Mouse (Mus musculus) left cerebral cortex, postnatal 10 days (tissue): Measurements from ENCODE around the gene Zbtb26. TPM values are rescaled to one million over a fixed set of nuclear protein-coding genes. Genes with fewer than 3 reads are reported as not detected.

Source experiments
- DNase-seq, 2 experiments: peaks; one replicate each; pipeline ENCODE4 v3.0.0; 2021 to 2022; ENCODE audit warnings: low spot score in 2 of 2, mixed read lengths in 1 of 2; ENCODE audit errors: extremely low spot score in 1 of 2
- intact Hi-C: fragments of 180-260 bp; cut with DNase I; formaldehyde crosslinking; loops from one replicate; pipeline ENCODE4 v1.15.1; 2025
- total RNA-seq, 2 experiments: library from RNA; stranded (reverse); gene quantifications; 2 replicates each; pipeline ENCODE4 v1.2.3; 2021

Zbtb26 gene
- total RNA-seq, 2 experiments from 2014 or later = 8.0 to 8.7 TPM

- intact Hi-C loops = no loop called here
- no peak for DNase-seq
Observed at GRCm38 (mm10) chr2:37382921-37383320, 60.0 kb downstream of the Zbtb26 start.

Other genes starting within 250 kb of the Zbtb26 start
- not detected for gene Olfr366, start 231.6 kb downstream of the Zbtb26 start, total RNA-seq
- not detected for gene Olfr368, start 116.6 kb downstream of the Zbtb26 start, total RNA-seq
- gene Pdcl, start 83.8 kb downstream of the Zbtb26 start, total RNA-seq = 10 to 100 TPM; 26.4 to 27.5 TPM
- 10 to 100 TPM; 91.1 to 93.3 TPM for gene Rc3h2, start 20.2 kb downstream of the Zbtb26 start, total RNA-seq
- 10 to 100 TPM; 16.6 to 17.0 TPM for gene Zbtb6, start within 50 bp of the Zbtb26 start, total RNA-seq
- 10 to 100 TPM; 88.7 to 93.0 TPM for gene Rabgap1, start 144 bp upstream of the Zbtb26 start, total RNA-seq
- gene Gpr21, start 73.2 kb upstream of the Zbtb26 start, total RNA-seq = 10 to 100 TPM; 13.8 to 15.7 TPM